Mouse (Mus musculus) CD4-positive, CD25-positive, alpha-beta regulatory T cell, adult 2 months (primary cell): ENCODE results near the gene Naaladl1.
"Not testable (repeated sequence)": the region's sequence is repeated elsewhere in the genome, so short reads cannot be mapped to it uniquely, and the experiment has no call there.

Experiments
- DNase-seq: peaks from one replicate; pipeline ENCODE4 v3.0.0-alpha.2; 2012; ENCODE audit warnings: low read depth, low spot score

The Naaladl1 gene

DNA sequence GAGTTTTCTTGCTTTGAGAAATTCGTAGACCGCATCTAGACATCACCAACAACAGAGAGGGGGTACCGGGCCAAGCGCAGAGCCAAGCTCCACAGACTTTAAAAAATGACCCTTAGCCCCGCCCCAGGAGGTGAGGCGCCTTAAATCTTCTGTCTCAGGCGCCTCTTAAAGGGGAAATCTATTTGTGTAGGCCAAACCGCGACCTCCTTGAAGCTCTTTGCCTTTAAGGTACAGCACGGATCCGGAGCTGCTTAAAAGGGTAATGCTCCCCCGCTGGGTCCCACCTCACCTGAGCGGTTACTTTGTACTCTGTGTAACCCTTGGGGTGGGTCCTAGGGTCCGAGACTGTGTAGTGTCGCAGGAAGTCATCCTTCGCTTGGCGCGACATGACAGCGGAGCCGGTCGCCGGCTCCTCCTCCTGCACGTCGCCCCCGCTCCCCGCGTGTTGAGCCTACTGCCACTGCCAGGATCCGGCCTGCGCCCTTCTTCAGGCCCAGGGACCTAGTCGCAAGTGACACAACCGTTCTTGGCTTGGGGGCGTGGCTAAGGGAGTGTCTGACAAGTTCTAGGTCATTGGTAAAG, 22.3 kb downstream of the Naaladl1 start, which contains the start of gene Snx15:
Gene Snx15, minus strand, starts transcription at position 545 of the 582 bp plus-strand sequence.
- peak; percentile 98 for DNase-seq

DNA sequence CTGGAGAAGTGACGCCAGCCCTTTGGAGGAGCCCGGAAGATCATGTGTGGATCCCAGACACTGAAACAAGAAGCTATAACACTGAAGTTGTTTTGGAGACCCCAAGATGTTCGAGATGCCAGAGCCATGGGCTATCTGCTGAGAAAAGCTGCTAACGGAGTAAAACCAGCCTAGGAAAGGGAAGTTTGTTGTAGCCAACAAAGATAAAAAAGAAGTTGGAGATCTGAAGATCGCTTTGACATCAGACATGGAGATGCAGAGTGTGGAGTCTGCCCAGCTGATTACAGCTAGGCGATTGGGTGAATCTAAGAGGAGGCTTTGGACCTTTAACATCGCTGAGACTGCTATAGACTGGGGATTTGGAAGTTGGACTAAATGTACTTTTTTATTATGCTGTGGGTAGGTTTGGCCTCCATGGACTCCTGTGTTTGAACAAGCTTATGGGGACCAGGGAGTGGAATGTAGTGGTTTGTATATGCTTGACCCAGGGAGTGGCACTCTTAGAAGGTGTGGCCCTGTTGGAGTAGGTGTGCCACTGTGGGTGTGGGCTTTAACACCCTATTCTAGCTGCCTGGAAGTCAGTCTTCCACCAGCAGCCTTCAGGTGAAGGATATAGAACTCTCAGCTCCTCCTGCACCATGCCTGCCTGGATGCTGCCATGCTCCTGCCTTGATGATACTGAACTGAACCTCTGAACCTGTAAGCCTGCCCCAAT, 25.0 kb downstream of the Naaladl1 start:
- not testable (repeated sequence) for DNase-seq

GRCm38 (mm10) chr19:6132171-6132827, 26.7 kb downstream of the Naaladl1 start:
- DNase-seq: no peak

DNA sequence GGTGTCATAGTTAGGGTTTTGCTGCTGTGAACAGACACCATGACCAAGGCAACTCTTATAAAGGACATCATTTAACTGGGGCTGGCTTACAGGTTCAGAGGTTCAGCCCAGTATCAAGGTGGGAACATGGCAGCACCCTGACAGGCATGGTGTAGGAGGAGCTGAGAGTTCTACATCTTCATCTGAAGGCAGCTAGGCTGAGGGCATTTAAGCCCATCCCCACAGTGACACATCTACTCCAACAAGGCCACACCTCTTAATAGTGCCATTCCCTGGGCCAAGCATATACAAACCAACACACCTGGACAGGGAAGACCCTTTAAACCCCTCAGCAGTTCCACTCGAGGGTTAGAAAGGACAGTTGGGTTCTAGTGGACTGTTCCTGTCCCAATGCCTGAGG, 27.6 kb downstream of the Naaladl1 start:
- not testable (repeated sequence) for DNase-seq

DNA sequence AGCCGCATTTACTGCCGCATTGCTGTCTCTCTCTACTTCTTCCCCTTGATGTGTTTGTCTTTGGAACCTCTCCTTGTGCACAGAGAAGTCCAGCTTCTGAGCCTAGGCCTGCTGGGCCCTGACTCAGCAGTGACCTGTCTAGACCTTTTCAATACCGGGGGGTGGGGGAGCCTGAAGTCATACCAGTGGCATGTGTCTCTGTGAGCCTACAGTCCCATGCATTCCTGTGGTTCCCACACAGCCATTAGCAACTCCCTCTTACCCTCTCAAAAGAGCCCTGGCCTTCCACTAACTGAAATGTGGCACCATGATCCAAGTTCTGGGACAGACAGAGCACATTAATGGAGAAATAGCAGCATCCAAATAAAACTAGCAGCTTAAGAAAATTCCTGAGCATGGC, 30.8 kb downstream of the Naaladl1 start:
- DNase-seq: no peak

- DNase-seq: no peak
These were observed 34.1 kb downstream of the Naaladl1 start for GRCm38 (mm10) chr19:6139701-6140100.

- DNase-seq: no peak
These were observed 34.7 kb downstream of the Naaladl1 start for GRCm38 (mm10) chr19:6140374-6140677.

DNA sequence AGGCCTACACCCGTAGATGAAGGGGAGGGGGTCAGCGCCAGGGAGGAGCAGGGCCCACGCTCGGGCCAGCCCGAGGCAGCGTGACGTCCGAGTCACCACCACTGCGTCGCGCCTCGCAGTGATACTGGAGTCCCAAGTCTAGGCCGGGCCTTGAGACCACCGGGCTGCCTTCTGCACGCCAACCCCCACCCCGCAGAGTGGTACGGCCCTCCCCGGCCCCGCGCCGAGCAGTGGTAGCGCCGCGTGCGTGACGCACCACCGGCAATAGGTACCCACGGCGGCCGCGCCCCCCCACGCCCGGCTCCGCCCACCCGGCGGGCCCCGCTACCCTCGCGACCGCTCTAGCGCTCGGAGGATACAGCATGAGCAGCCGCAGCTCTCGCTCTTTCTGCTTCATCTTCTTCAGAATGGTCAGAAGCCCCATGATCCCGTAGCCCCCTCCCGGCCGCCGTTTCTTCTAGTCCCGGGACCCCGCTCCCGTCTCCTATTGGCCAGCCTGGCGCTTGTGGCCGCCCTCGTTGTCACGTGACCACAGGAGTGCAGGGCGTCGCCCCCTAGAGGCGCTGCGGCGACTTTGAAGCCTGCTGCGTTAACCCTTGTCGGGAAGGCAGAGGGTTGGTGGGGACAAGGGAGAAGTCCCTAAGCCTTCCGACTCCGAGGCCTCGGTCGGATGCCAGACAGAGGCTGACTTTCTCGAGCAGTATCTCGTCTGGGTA, 35.3 kb downstream of the Naaladl1 start, which contains the start of gene Batf2:
Gene Batf2, plus strand, starts transcription at position 306 of the 716 bp plus-strand sequence.
- peak; percentile 97 for DNase-seq

GRCm38 (mm10) chr19:6141394-6141749, 35.8 kb downstream of the Naaladl1 start, which contains the start of gene Arl2:
Gene Arl2, minus strand, starts transcription at chr19:6141548.
- DNase-seq: peak; percentile 91

GRCm38 (mm10) chr19:6144842-6145241, 39.3 kb downstream of the Naaladl1 start:
- DNase-seq: no peak

DNA sequence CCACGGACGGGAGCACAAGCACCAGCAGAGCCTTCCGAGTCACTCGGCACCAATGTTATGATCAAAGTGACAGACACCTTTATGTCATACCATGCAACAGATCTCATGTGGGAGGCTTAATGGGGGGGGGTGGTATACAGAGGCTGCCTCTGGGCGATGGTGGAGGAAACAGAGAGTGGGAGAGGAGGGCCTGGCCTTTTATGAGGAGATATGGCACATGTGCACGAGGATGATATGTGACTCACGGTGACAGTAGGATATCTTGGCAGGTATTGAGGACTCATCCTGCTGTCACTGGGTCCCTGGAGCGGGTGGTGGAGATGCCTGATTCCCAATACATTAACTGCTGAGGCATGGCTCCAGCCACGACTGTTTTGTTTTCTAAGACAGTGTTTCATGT, 49.6 kb downstream of the Naaladl1 start:
- DNase-seq: no peak

GRCm38 (mm10) chr19:6156372-6156771, 50.8 kb downstream of the Naaladl1 start:
- no peak for DNase-seq

DNA sequence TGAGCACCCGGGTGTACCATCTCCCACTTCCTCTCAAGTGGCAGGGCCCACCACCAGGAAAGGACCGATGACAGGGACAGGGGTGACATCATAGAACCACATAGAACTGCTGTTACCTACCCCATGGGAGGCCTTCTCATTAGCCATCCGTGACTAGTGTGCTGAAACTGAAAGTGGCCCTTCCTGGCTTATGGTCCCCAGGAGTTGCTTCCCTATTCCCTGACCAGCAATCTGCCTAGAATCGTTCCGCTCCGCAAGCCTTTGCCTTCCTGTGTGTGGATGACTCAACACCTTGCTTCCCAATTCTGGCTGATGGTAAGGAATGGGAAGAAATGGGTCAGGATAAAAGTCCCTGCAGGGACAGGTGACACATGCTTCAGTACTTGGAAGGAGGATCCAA, 51.6 kb downstream of the Naaladl1 start:
- no peak for DNase-seq

- no peak for DNase-seq
These were observed 58.4 kb downstream of the Naaladl1 start for GRCm38 (mm10) chr19:6163872-6164547.
